Mouse (Mus musculus) MEL (cell line): ENCODE results near the gene Qtrt1.

Source experiments
- ETS1 ChIP-seq: IDR thresholded peaks from 2 replicates; pipeline ENCODE4 v1.6.1; 2012; ENCODE audit warnings: low read depth, mild to moderate bottlenecking, inconsistent platforms, low read length, improper control_type of control experiment, moderate library complexity
- GATA1 ChIP-seq: IDR thresholded peaks from 2 replicates; pipeline ENCODE4 v1.6.1; 2011; ENCODE audit warnings: low read depth, low read length, improper control_type of control experiment
- POLR2A ChIP-seq, 2 experiments: IDR thresholded peaks; 2 replicates each; pipeline ENCODE4 v1.6.1; 2011 to 2012; ENCODE audit warnings: low read length in 2 of 2, mild to moderate bottlenecking in 2 of 2, control low read depth in 1 of 2, improper control_type of control experiment in 1 of 2, low read depth in 1 of 2, moderate library complexity in 1 of 2; ENCODE audit not compliant: control insufficient read depth in 1 of 2, insufficient read depth in 1 of 2, poor library complexity in 1 of 2

- TF ChIP-seq POLR2A (IDR thresholded peaks at IDR 0.05; ENCODE audit: control insufficient read depth in 1 of 2, insufficient read depth in 1 of 2, low read depth in 1 of 2, low read length in 2 of 2, poor library complexity in 1 of 2): no peak
- no peak for TF ChIP-seq ETS1
- no peak for TF ChIP-seq GATA1
Observed at GRCm38 (mm10) chr9:21426525-21426924, 14.9 kb downstream of the Qtrt1 start.
